Mouse (Mus musculus): ENCODE measurements around the gene Ccer1.

GRCm38 (mm10) chr10:97722709-97723108, 29.9 kb downstream of the Ccer1 start:
- TF ChIP-seq CTCF (IDR thresholded peaks at IDR 0.05; ENCODE audit: control insufficient read depth, insufficient read depth, low read length) (no peak), POLR2A (IDR thresholded peaks at IDR 0.05; ENCODE audit: borderline replicate concordance, control insufficient read depth, low read depth, low read length) (no peak)
